Mouse (Mus musculus) hindbrain, embryonic 14.5 days (tissue): Measurements from ENCODE around the gene Zfp652. TPM values are rescaled to one million over a fixed set of nuclear protein-coding genes. Genes with fewer than 3 reads are reported as not detected.
"Not testable (repeated sequence)": the region's sequence is repeated elsewhere in the genome, so short reads cannot be mapped to it uniquely, and the experiment has no call there.

Source experiments
- ATAC-seq: fragments of 200-750 bp; cut with Nextera tagmentation; 2 replicates; pipeline ENCODE4 v1.8.0; 2017; ENCODE audit warnings: moderate number of reproducible peaks, mild to moderate bottlenecking, moderate TSS enrichment, moderate library complexity; ENCODE audit not compliant: low FRiP score
- DNase-seq: peaks from one replicate; pipeline ENCODE4 v3.0.0-alpha.2; 2015; ENCODE audit warnings: low spot score
- H3K27ac ChIP-seq: fragments of 300-500 bp; sonication (generic); 2 replicates; pipeline ENCODE4 v1.5.1; 2014; ENCODE audit warnings: mild to moderate bottlenecking, moderate library complexity
- H3K27me3 ChIP-seq: fragments of 300-500 bp; sonication (generic); 2 replicates; pipeline ENCODE4 v1.6.1; 2014; ENCODE audit warnings: mild to moderate bottlenecking, low read length, mixed read lengths; ENCODE audit not compliant: control insufficient read depth, insufficient read depth
- H3K36me3 ChIP-seq: fragments of 300-500 bp; sonication (generic); replicated peaks from 2 replicates; pipeline ENCODE4 v1.6.1; 2014; ENCODE audit not compliant: control insufficient read depth, insufficient read depth
- H3K4me1 ChIP-seq: fragments of 300-500 bp; sonication (generic); replicated peaks from 2 replicates; pipeline ENCODE4 v1.6.1; 2014; ENCODE audit warnings: antibody characterized with exemption, low read length, mixed read lengths; ENCODE audit not compliant: control insufficient read depth, insufficient read depth
- H3K4me2 ChIP-seq: fragments of 300-500 bp; sonication (generic); replicated peaks from 2 replicates; pipeline ENCODE4 v1.6.1; 2014; ENCODE audit warnings: mild to moderate bottlenecking, moderate library complexity
- H3K4me3 ChIP-seq: fragments of 300-500 bp; sonication (generic); replicated peaks from 2 replicates; pipeline ENCODE4 v1.5.1; 2014; ENCODE audit warnings: mild to moderate bottlenecking, low read length
- H3K9ac ChIP-seq: fragments of 300-500 bp; sonication (generic); 2 replicates; pipeline ENCODE4 v1.6.1; 2014
- H3K9me3 ChIP-seq: fragments of 300-500 bp; sonication (generic); 2 replicates; pipeline ENCODE4 v1.6.1; 2016; ENCODE audit warnings: low read length; ENCODE audit not compliant: control insufficient read depth
- WGBS: fragments of 180-500 bp; shearing (Covaris S2); extraction: QIAGEN DNeasy Blood & Tissue Kit; methylation state at CpG from one replicate; pipeline ENCODE4 v1.1.7; 2014; 5-methylcytosine and 5-hydroxymethylcytosine counted together
- polyA plus RNA-seq: library from polyadenylated mRNA; unstranded; fragments of >200 nt; fragmentation: Nextera tagmentation; extraction: Ambion mirVana; gene quantifications from 2 replicates; pipeline ENCODE4 v1.2.1, GENCODE M21; 2014

Zfp652 gene
- polyA plus RNA-seq = 10.9 and 12.8 TPM in 2 replicates

GRCm38 (mm10) chr11:95712563-95713224, at the start of gene Zfp652:
TSS of gene Zfp652 (plus strand) at chr11:95712673.
- H3K9ac ChIP-seq = peak within 1 kb of the TSS; percentile 97
- peak within 1 kb of the TSS; percentile 97 for H3K27ac ChIP-seq
- no peaks in the 10 kb centered on the region for H3K27me3 ChIP-seq
- under 1% methylated on average over 41 of the region's 103 CpGs for WGBS
- H3K36me3 ChIP-seq = no peaks in the 10 kb centered on the region
- H3K9me3 ChIP-seq = no peaks in the 10 kb centered on the region
- peaks cover 20% of the 10 kb centered on the region for H3K4me1 ChIP-seq
- peak within 1 kb of the TSS; percentile 96 for H3K4me3 ChIP-seq
- peak; percentile 91 for ATAC-seq
- peak; percentile 89 for DNase-seq
- peak within 1 kb of the TSS; percentile 75 for H3K4me2 ChIP-seq

GRCm38 (mm10) chr11:95666529-95667149, 45.8 kb upstream of the Zfp652 start, which contains the start of gene Phb:
TSS of gene Phb (plus strand) at chr11:95666957.
- 2% methylated on average over 25 of the region's 25 CpGs for WGBS

DNA sequence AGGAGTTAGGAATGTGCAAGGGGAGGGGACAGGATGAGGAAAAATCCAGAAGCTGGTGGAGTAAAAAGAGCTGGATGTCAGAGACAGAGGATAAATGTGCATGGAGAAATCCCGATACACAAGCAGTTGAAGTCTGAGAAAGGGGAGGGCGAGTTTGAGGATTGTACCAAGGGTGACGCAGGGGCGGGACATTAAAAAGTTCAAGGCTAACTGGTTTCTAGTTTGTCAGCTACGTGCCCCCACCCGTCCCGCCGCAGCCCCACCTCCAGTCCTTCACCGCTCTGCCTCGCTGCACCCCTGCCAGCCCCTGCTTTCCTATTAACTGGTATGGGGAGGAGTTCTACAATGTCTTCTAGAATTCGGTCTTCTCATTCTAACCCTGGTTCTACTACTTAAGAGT, 45.3 kb upstream of the Zfp652 start:
- Histone ChIP-seq H3K36me3 (peaks cover 28% of the 10 kb centered on the region), H3K9ac (peak overlapping the region; percentile 58), H3K27me3 (no peaks in the 10 kb centered on the region), H3K9me3 (no peaks in the 10 kb centered on the region), H3K27ac (0 out of 2 replicates have a peak overlapping the region, but pooled peaks have one; percentile 1), H3K4me3 (peak overlapping the region; percentile 45), H3K4me2 (peak overlapping the region; percentile 80), H3K4me1 (peaks cover 7% of the 10 kb centered on the region)
- WGBS = 2% methylated on average over 11 of the region's 11 CpGs
- ATAC-seq (peak; percentile 1; the same call in 1 of the 2 replicates), DNase-seq (no peak)

More at GRCm38 (mm10) chr11:95666529-95667149, 45.8 kb upstream of the Zfp652 start, which contains the start of gene Phb:
- peak within 1 kb of the TSS; percentile 58 for H3K9ac ChIP-seq
- H3K27ac ChIP-seq = 0 out of 2 replicates have a peak within 1 kb of the TSS, but pooled peaks have one; percentile 1
- H3K36me3 ChIP-seq = peaks cover 22% of the 10 kb centered on the region
- H3K4me2 ChIP-seq = peak within 1 kb of the TSS; percentile 80
- ATAC-seq (peak; percentile 97), DNase-seq (peak; percentile 97)
- H3K4me1 ChIP-seq = peaks cover 7% of the 10 kb centered on the region
- no peaks in the 10 kb centered on the region for H3K9me3 ChIP-seq
- H3K4me3 ChIP-seq = peak within 1 kb of the TSS; percentile 45
- H3K27me3 ChIP-seq = no peaks in the 10 kb centered on the region

GRCm38 (mm10) chr11:95668086-95668485, 44.4 kb upstream of the Zfp652 start:
- ATAC-seq, H3K27me3 ChIP-seq, H3K9me3 ChIP-seq, H3K9ac ChIP-seq, H3K4me2 ChIP-seq, DNase-seq, H3K27ac ChIP-seq, H3K4me1 ChIP-seq: not testable (repeated sequence)
- H3K4me3 ChIP-seq = peak overlapping the region; percentile 45
- 87% methylated on average over 7 of the region's 7 CpGs for WGBS
- H3K36me3 ChIP-seq = peaks cover 36% of the 10 kb centered on the region

DNA sequence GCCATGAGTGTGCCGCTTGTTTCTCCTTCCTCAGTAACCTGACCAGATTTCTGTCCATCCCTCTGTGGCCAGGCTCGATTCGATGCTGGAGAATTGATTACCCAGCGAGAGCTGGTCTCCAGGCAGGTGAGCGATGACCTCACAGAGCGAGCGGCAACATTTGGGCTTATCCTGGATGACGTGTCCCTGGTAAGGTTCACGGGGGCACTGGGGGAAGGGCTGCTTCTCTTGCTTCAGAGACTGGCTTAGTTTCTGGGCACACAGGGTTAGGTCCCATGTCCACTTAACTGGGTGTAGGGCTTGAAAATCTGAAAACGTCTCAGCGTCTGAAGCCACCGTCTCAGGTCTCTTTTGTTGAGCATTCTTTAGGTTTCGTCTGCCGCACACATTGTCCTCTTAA, 37.0 kb upstream of the Zfp652 start:
- ATAC-seq (no peak), DNase-seq (no peak)
- Histone ChIP-seq H3K27me3 (no peaks in the 10 kb centered on the region), H3K36me3 (peaks cover 85% of the 10 kb centered on the region), H3K4me1 (no peaks in the 10 kb centered on the region), H3K9me3 (no peaks in the 10 kb centered on the region), H3K4me3 (no peak overlapping the region), H3K27ac (no peak overlapping the region), H3K4me2 (no peak overlapping the region), H3K9ac (no peak overlapping the region)
- 91% methylated on average over 14 of the region's 14 CpGs for WGBS

DNA sequence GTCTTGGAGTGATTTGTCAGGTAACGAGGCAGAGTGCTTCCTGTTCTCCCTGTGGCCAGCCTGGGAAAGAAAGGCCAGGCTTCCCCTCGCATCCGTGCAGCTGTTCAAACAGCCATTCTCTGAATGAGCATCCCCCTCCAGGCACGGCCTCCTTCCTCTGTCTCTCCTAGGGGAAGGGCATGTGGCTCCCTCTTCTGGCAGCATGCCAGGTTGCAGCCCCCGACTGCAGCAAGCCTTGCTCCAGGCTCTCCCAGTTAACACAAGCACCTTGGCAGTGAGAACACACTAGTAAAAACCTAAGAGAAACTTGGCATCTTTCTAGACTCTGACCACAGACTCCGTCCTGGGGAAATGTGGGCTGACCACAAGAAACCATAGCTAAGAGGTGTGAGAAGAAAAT, 36.2 kb upstream of the Zfp652 start:
- DNase-seq (peak; percentile 82), ATAC-seq (no peak)
- WGBS = 15% methylated on average over 6 of the region's 6 CpGs
- Histone ChIP-seq H3K4me1 (no peaks in the 10 kb centered on the region), H3K27ac (no peak overlapping the region), H3K27me3 (no peaks in the 10 kb centered on the region), H3K4me3 (no peak overlapping the region), H3K36me3 (peaks cover 85% of the 10 kb centered on the region), H3K4me2 (no peak overlapping the region), H3K9ac (no peak overlapping the region), H3K9me3 (no peaks in the 10 kb centered on the region)

DNA sequence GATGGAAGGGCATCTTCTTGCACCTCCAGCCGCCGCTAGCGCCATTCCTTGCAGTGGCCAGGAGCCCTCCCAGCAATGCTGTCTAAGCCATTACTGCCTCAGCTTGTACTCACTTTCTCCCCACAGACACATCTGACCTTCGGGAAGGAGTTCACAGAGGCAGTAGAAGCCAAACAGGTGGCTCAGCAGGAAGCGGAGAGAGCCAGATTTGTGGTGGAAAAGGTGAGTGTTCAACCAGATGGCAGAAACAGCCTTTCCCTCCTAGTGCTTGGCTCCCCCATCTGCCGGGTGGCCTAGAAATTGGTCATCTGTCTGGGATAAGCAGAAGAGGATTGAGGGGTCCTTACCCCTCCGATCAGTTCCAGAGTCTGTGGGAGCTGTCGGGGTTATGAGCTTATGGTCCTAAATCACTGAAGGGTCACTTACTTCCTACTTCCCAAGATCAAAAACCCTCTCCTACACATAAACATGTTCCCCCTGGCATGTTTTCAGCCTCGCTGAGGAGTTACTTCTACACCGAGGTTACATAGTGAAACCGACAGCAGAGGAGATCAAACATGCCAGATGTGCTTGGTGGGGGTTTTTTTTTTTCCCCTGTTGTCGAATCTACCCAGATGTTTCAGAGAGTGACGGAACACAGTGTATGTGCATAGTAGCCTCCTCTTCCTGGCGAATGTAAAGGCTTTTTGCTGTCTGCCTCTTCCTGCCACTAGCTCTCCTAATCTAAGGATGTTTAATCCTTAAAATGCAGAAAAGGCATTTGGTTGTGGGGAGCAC, 34.4 kb upstream of the Zfp652 start:
- WGBS = 90% methylated on average over 14 of the region's 14 CpGs
- Histone ChIP-seq H3K4me1 (no peaks in the 10 kb centered on the region), H3K9ac (no peak overlapping the region), H3K4me3 (no peak overlapping the region), H3K9me3 (no peaks in the 10 kb centered on the region), H3K4me2 (no peak overlapping the region), H3K27me3 (no peaks in the 10 kb centered on the region), H3K36me3 (peaks cover 78% of the 10 kb centered on the region), H3K27ac (no peak overlapping the region)
- no peak for ATAC-seq
- no peak for DNase-seq

DNA sequence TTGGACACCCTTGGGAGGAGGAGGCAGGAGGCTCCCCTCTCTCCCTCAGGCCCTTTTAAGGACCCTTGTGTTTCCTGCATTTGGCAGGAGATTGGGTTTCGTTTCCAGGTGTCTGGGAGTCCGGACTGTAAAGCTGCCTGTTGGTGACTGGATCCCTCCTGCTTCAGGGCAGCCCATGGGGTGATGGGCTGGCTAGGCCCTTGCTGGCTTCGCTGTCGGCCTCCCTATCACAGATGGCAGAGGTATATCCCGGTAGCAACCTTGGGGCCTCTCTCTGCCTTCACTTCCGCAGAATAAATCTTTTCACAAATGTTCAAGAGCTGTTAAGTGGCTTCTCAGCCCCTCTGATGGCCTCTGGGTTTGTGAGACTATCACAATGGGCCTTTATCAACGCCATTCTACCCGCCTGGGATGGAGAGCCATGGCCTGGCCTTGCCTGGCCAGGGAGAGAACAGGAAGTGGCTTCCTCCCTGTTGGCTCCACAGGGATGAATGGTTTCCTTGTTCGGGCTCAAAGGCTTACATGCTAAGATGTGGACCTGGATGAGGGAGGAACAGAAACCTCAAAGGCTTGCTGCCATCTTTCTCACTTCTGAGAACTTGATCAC, 30.4 kb upstream of the Zfp652 start:
- H3K27me3 ChIP-seq = no peaks in the 10 kb centered on the region
- H3K4me2 ChIP-seq = no peak overlapping the region
- 80% methylated on average over 9 of the region's 9 CpGs for WGBS
- ATAC-seq = no peak
- H3K27ac ChIP-seq = no peak overlapping the region
- no peaks in the 10 kb centered on the region for H3K9me3 ChIP-seq
- H3K4me1 ChIP-seq = no peaks in the 10 kb centered on the region
- no peak overlapping the region for H3K4me3 ChIP-seq
- peaks cover 49% of the 10 kb centered on the region for H3K36me3 ChIP-seq
- no peak overlapping the region for H3K9ac ChIP-seq
- DNase-seq = no peak

- Histone ChIP-seq H3K9me3 (no peaks in the 10 kb centered on the region), H3K27ac (no peak overlapping the region), H3K4me2 (no peak overlapping the region), H3K36me3 (peaks cover 41% of the 10 kb centered on the region), H3K27me3 (no peaks in the 10 kb centered on the region), H3K4me3 (no peak overlapping the region), H3K4me1 (no peaks in the 10 kb centered on the region), H3K9ac (no peak overlapping the region)
- DNase-seq = no peak
- WGBS = 90% methylated on average over 3 of the region's 3 CpGs
- ATAC-seq = no peak
These were observed 29.5 kb upstream of the Zfp652 start for GRCm38 (mm10) chr11:95682946-95683345.
